Mouse (Mus musculus): ENCODE measurements around the gene Pgbd1. TPM values are rescaled to one million over a fixed set of nuclear protein-coding genes. Genes with fewer than 3 reads are reported as not detected.

Pgbd1 gene
- polyA plus RNA-seq, 1 experiment from 2014 or later: 5.9 TPM

GRCm38 (mm10) chr13:21377773-21378172 lies 63.1 kb downstream of the Pgbd1 start:
- Histone ChIP-seq H3K4me1 (replicated peaks; ENCODE audit: control insufficient read depth, insufficient read depth, low read length) (no peaks in the 10 kb centered on the region), H3K4me3 (ENCODE audit: low read depth, low read length) (no peak overlapping the region), H3K27ac (ENCODE audit: low read depth, low read length) (no peak overlapping the region), H3K27me3 (ENCODE audit: control insufficient read depth, insufficient read depth, low read length) (no peaks in the 10 kb centered on the region), H3K4me2 (replicated peaks; ENCODE audit: low read depth, low read length) (no peak overlapping the region), H3K9me3 (ENCODE audit: control insufficient read depth, low read length) (no peaks in the 10 kb centered on the region), H3K9ac (ENCODE audit: low read depth, low read length) (no peak overlapping the region), H3K36me3 (ENCODE audit: control insufficient read depth, insufficient read depth, low read length) (no peaks in the 10 kb centered on the region)
- DNase-seq (ENCODE audit: low spot score) (no peak), ATAC-seq (ENCODE audit: low FRiP score) (no peak)
- 88% methylated on average over 2 of the region's 2 CpGs for WGBS

- Histone ChIP-seq H3K9ac (ENCODE audit: low read depth, low read length) (no peak overlapping the region), H3K27me3 (ENCODE audit: control insufficient read depth, insufficient read depth, low read length) (no peaks in the 10 kb centered on the region), H3K4me3 (ENCODE audit: low read depth, low read length) (no peak overlapping the region), H3K9me3 (ENCODE audit: control insufficient read depth, low read length) (no peaks in the 10 kb centered on the region), H3K4me1 (replicated peaks; ENCODE audit: control insufficient read depth, insufficient read depth, low read length) (no peaks in the 10 kb centered on the region), H3K36me3 (ENCODE audit: control insufficient read depth, insufficient read depth, low read length) (0 out of 2 replicates have a peak, but pooled peaks cover 6% of the 10 kb centered on the region), H3K27ac (ENCODE audit: low read depth, low read length) (no peak overlapping the region), H3K4me2 (replicated peaks; ENCODE audit: low read depth, low read length) (no peak overlapping the region)
- 82% methylated on average over 2 of the region's 2 CpGs for WGBS
- ATAC-seq (ENCODE audit: low FRiP score): no peak
- no peak for DNase-seq (ENCODE audit: low spot score)
These were observed 68.2 kb downstream of the Pgbd1 start for GRCm38 (mm10) chr13:21372700-21373099.

MicroRNAs within 50 kb of the gene (microRNA counts, 519-probe panel; counts per million panel counts)
- not detected for microRNA mmu-miR-1896

Other genes starting within 250 kb of the Pgbd1 start
- not detected in 2 replicates for gene Gpx5, start 148.3 kb downstream of the Pgbd1 start, polyA plus RNA-seq (2014; fragmentation: Nextera tagmentation; extraction: Ambion mirVana)
- 0.32 TPM in 1 of 2 replicates, not detected in the other for gene Gpx6, start 128.9 kb downstream of the Pgbd1 start, polyA plus RNA-seq (2014; fragmentation: Nextera tagmentation; extraction: Ambion mirVana)
- not detected in 2 replicates for gene Olfr1367, start 94.1 kb downstream of the Pgbd1 start, polyA plus RNA-seq (2014; fragmentation: Nextera tagmentation; extraction: Ambion mirVana)
- 18.7 and 20.3 TPM in 2 replicates for gene Zscan12, start 78.2 kb downstream of the Pgbd1 start, polyA plus RNA-seq (2014; fragmentation: Nextera tagmentation; extraction: Ambion mirVana)
- gene Zkscan3, start 38.3 kb downstream of the Pgbd1 start, polyA plus RNA-seq (2014; fragmentation: Nextera tagmentation; extraction: Ambion mirVana): 84.8 and 90.5 TPM in 2 replicates
- 18.4 and 21.0 TPM in 2 replicates for gene Zscan26, start 12.7 kb upstream of the Pgbd1 start, polyA plus RNA-seq (2014; fragmentation: Nextera tagmentation; extraction: Ambion mirVana)
- gene Nkapl, start 27.5 kb upstream of the Pgbd1 start, polyA plus RNA-seq (2014; fragmentation: Nextera tagmentation; extraction: Ambion mirVana): 2.5 and 3.4 TPM in 2 replicates
- 5.2 and 5.9 TPM in 2 replicates for gene Zkscan4, start 37.8 kb upstream of the Pgbd1 start, polyA plus RNA-seq (2014; fragmentation: Nextera tagmentation; extraction: Ambion mirVana)
- gene Gm10065, start 38.4 kb upstream of the Pgbd1 start, polyA plus RNA-seq (2014; fragmentation: Nextera tagmentation; extraction: Ambion mirVana): not detected in 2 replicates
- 0.23 and 0.35 TPM in 2 replicates for gene AK157302, start 54.2 kb upstream of the Pgbd1 start, polyA plus RNA-seq (2014; fragmentation: Nextera tagmentation; extraction: Ambion mirVana)
- 3.7 and 5.1 TPM in 2 replicates for gene Gm11273, start 60.4 kb upstream of the Pgbd1 start, polyA plus RNA-seq (2014; fragmentation: Nextera tagmentation; extraction: Ambion mirVana)
- 9.8 and 11.0 TPM in 2 replicates for gene Zkscan8, start 90.1 kb upstream of the Pgbd1 start, polyA plus RNA-seq (2014; fragmentation: Nextera tagmentation; extraction: Ambion mirVana)
- 0.05 and 0.25 TPM in 2 replicates for gene Olfr1366, start 101.8 kb upstream of the Pgbd1 start, polyA plus RNA-seq (2014; fragmentation: Nextera tagmentation; extraction: Ambion mirVana)
- 0.17 TPM in 1 of 2 replicates, not detected in the other for gene Olfr1535, start 118.8 kb upstream of the Pgbd1 start, polyA plus RNA-seq (2014; fragmentation: Nextera tagmentation; extraction: Ambion mirVana)
- gene Olfr1364, start 140.7 kb upstream of the Pgbd1 start, polyA plus RNA-seq (2014; fragmentation: Nextera tagmentation; extraction: Ambion mirVana): not detected in 2 replicates
- gene Olfr1362, start 173.0 kb upstream of the Pgbd1 start, polyA plus RNA-seq (2014; fragmentation: Nextera tagmentation; extraction: Ambion mirVana): not detected in 2 replicates
- gene Olfr11, start 201.5 kb upstream of the Pgbd1 start, polyA plus RNA-seq (2014; fragmentation: Nextera tagmentation; extraction: Ambion mirVana): not detected in 2 replicates
- gene Olfr1361, start 222.3 kb upstream of the Pgbd1 start, polyA plus RNA-seq (2014; fragmentation: Nextera tagmentation; extraction: Ambion mirVana): not detected in 2 replicates
- not detected in 2 replicates for gene Olfr1360, start 236.3 kb upstream of the Pgbd1 start, polyA plus RNA-seq (2014; fragmentation: Nextera tagmentation; extraction: Ambion mirVana)